Mouse (Mus musculus) adrenal gland, postnatal 14 days (tissue): ENCODE measurements around the gene Gm34653. TPM values are rescaled to one million over a fixed set of nuclear protein-coding genes. Genes with fewer than 3 reads are reported as not detected.
"Not testable (repeated sequence)": the region's sequence is repeated elsewhere in the genome, so short reads cannot be mapped to it uniquely, and the experiment has no call there.

ENCODE experiments used
- DNase-seq: peaks from one replicate; pipeline ENCODE4 v3.0.0; 2021; ENCODE audit warnings: mixed read lengths
- long read RNA-seq, 2 experiments: library from polyadenylated mRNA; stranded (forward); transcript quantifications; one replicate each; pipeline ENCODE4 v2.0.0; 2021
- total RNA-seq: library from RNA; stranded (reverse); gene quantifications from 2 replicates; pipeline ENCODE4 v1.2.3, GENCODE M21; 2021

The Gm34653 gene
- not detected in 2 replicates for total RNA-seq
- long read RNA-seq, experiment 1, result 0 reads
- long read RNA-seq, experiment 2, result 0 reads

GRCm38 (mm10) chr2:34832766-34833457 is at the start of gene Gm34653:
Gm34653 (plus strand) TSS chr2:34833007.
- DNase-seq, result not testable (repeated sequence)

GRCm38 (mm10) chr2:34783064-34784020 is 49.5 kb upstream of the Gm34653 start:
- DNase-seq, result no peak

DNA sequence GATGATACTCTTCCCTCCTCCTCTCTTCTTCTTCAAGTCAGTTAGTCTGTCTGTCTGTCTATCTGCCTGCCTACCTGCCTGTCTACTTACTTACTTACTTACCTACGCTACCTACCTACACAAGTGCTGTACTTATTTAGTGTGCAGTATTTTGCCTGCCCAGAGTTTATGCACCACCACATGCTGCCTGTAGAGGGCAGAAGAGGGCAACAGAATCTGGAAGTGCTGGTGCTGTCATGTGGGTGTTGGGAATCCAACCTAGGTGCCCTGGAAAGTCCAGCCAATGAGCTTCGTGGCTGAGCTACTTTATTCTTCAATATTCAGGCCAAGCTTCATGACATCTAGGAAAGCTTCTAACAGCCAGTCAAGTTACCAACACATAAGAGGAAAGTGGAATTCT is 48.7 kb upstream of the Gm34653 start:
- DNase-seq, result peak; percentile 61

DNA sequence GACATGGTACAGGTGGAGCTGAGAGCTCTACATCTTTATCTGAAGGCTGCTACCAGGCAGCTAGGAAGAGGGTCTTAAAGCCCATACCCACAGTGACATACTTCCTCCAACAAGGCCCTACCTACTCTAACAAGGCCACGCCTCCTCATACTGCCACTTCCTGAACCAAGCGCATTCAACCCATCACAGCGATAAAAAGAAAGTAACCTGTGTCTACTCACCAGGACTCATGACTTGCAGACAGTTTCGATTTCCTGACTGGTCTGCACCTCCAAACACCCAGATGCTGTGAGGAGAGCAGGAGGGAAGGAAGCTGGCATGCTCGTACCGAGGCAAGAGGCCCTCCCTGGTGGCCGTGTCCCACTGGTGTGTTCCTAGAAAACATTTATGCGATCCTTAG is 42.5 kb upstream of the Gm34653 start:
- DNase-seq, result no peak

DNA sequence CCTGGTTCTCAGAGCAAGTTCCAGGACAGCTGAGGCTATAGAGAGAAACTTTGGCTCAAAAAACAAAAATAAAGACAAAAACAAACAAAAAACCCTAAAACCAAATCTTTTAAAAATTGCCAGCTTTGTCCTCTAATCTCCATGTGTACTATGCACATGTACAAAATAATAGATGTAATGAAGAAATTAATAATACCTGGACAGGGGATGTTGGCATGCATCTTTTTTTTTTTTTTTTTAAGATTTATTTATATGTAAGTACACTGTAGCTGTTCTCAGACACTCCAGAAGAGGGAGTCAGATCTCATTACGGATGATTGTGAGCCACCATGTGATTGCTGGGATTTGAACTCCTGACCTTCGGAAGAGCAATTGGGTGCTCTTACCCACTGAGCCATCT is 40.3 kb upstream of the Gm34653 start:
- DNase-seq, result not testable (repeated sequence)

GRCm38 (mm10) chr2:34794511-34794910 is 38.3 kb upstream of the Gm34653 start:
- DNase-seq, result no peak

DNA sequence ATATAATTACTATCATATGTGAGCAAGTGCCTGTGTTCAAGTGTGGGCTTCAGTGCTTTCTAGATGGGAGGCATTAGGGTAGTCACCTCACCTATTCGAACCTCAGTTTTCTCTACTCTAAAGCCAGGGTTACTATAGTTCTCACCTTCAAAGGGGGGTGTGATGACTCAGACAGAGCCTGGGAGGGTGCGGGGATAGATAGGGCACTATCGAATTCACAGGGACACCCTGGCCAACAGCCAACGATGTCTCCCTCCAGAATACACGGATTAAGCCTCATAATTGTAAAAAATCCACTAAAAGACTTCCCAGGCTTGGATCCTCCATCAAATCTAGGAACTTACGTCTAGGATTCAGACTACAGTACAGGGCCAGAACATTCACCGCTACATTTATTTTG is 37.4 kb upstream of the Gm34653 start:
- no peak for DNase-seq

DNA sequence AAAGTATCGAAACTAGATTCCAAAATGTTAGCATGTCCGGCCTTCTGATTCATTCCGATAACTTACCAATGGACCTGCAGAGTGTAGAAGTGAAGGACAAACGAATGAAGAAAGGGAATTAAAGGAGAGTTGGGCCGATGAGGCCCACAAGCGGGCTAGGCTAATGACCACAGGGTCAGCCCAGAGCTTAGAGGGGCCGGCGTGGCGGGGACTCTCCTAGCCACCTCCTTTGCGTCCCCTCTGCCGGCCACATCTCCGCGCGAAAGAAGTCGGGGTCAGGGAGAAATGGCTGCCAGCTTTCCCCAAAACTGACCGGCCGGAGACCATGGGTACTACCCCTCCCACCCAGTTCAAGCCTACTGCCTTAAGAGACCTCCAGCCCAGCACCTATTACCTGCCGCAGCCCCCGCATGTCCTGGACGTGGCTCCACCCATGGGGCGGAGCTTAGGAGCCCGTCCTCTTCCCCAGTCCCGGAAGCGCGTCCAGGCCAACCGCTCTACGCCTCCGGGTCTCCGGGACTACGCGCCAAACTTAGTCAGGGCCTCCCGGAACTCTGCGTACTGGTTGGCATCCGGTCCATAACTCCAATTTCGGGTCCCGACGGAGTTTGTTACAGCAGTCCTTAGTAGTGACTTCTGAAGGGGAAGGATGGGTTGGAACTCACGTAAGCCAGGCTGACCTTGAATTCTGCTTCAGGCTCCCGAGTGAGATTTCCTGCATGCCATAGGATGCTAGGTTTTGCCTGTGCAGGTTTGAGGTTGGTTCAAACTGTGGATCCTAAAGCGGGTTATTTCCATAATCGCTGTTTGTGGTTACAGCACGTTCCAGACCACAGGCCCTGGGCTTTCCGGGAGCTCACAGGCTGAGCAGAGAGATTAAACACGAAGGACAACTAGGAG is 33.2 kb upstream of the Gm34653 start, which contains the start of gene Rabepk:
Gene Rabepk (minus strand): TSS at position 556 of the 900 bp plus-strand sequence.
- peak; percentile 92 for DNase-seq

DNA sequence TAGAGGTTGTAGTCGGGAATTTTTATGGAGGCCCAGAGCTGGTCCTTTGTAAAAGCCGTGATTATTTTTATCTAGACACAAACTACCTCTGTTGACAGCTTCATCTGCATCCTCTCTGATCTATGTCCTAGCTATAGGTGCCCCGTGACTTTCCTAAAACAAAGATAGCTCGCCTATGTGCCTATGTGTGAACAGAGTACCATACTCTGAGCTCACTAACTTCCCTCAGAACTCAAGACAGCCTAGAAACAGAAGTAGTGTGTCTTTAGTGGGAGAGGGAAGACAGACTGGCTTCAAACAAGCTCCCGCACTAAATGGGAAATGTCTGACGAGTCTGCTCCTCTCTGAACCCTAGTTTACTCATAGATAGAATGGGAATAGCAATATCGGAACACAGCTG is 32.4 kb upstream of the Gm34653 start:
- DNase-seq, result no peak

DNA sequence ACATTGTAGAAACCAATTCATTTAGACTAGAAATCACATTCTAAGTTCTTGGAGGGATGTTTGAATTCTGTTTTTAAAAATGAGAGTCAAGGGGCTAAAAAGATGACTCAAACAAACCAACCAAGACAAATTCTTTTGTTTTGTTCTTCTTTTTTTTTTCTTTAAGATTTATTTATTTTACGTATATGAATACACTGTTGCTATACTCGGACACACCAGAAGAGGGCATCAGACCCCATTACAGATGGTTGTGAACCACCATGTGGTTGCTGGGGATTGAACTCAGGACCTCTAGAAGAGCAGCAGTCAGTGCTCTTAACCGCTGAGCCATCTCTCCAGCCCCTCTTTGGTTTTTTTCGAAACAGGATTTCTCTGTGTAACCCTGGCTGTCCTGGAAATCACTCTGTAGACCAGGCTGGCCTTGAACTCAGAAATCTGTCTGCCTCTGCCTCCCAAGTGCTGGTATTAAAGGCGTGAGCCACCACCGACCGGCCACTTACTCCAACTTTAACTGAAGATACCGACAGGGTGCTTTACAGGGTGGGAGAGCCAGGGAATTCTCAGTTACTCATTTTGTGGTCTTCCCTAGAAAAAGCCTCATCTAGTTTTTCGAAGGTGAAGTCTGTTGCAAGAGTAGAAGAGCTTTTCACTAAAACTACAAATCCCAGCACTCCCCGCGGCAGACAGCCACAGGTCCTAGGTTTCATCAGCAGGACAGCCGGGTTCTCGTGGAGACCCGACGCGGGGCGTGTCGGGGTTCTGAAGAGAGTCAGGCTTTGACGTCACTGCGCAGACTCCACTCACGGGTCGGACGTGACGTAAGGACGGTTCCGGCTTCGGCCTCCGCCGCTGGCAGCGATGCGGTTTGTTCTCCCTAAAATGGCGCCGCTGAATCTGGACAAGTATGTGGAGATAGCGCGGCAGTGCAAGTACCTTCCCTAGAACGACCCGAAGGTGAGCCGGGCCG is 31.0 kb upstream of the Gm34653 start:
- peak; percentile 98 for DNase-seq

- peak; percentile 68 for DNase-seq
Observed at GRCm38 (mm10) chr2:34802565-34803245, 30.1 kb upstream of the Gm34653 start.

DNA sequence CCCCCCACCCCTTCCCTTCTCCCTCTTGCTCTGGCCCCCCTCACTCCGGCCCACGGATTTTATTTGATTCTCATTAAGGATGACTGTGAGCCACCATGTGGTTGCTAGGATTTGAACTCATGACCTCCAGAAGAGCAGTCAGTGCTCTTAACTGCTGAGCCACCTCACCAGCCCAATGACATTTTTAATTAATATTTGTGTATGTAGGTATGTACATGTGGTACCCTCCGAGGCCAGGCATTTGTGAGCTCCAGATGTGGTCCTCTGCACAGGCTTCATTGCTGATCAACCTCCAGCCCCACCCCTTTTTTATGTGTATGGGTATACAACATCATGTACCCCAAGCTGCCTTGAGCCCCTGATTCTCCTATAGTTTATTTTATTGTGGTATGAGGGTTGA is 29.1 kb upstream of the Gm34653 start:
- no peak for DNase-seq

GRCm38 (mm10) chr2:34804172-34804571 is 28.6 kb upstream of the Gm34653 start:
- no peak for DNase-seq

- no peak for DNase-seq
Observed at GRCm38 (mm10) chr2:34804815-34805214, 28.0 kb upstream of the Gm34653 start.

DNA sequence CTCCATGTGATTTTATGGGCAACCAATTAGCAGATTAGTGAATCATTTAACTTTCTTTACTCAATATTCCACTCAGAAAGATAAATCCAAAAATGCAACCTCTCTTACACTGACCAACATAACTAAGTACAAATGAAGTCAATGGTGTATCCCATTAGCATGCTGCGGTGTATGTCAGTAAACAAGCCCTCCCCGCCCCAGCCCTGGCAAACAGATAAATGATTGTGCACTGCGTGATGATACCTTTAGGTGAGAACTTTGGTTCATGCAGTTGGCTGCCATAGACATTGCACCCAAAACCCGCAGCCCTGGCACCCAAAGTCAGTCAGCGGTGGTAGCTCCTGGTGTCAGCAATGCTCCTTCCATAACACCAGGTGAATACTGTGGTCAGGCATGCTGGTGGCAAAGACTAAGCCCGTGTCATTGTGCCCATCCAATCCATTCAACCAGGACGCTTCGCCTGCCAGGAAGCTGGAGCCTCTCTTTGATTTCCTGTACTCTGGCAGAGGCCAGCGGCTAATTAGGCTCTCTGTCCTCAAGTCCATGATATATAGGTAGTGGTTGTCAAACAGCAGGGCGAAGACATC is 27.4 kb upstream of the Gm34653 start:
- no peak for DNase-seq

DNA sequence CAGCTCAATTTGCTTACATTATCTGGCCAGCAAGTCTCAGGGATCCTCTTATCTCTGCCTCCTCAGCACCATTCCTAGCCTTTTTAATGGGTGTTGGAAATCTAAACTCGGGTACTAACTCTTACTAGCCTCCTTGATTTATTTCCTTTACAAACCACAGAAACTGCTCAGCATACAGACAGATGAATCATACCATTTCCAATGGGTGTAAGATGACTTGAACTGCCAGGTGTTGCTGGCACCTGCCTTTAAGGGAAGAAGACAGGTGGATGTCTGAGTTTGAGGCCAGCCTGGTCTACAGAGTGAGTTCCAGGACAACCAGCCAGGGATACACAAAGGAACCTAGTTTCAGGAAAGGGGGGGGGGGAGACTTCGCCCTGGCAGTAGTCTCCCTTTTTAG is 24.8 kb upstream of the Gm34653 start:
- no peak for DNase-seq

- no peak for DNase-seq
Observed at GRCm38 (mm10) chr2:34809568-34809967, 23.2 kb upstream of the Gm34653 start.

DNA sequence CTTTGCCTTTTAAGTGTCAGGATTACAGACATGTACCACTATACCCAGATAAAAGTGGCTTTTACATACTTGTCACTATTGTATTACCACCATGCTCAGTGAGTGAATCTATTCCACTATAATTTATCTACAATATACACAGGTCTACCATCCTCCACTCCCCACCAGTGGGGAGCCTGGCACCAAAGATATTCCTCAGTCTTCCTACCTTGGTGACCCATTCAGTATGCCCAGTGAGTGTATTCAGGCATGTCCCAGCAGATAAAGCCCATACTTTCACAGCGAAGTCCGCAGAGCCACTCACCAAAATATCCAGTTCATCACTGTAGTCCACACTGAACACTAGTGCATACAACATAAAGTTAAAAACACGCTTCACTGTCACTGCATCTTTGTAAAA is 22.0 kb upstream of the Gm34653 start:
- DNase-seq, result no peak

GRCm38 (mm10) chr2:34812706-34813105 is 20.1 kb upstream of the Gm34653 start:
- DNase-seq, result no peak

DNA sequence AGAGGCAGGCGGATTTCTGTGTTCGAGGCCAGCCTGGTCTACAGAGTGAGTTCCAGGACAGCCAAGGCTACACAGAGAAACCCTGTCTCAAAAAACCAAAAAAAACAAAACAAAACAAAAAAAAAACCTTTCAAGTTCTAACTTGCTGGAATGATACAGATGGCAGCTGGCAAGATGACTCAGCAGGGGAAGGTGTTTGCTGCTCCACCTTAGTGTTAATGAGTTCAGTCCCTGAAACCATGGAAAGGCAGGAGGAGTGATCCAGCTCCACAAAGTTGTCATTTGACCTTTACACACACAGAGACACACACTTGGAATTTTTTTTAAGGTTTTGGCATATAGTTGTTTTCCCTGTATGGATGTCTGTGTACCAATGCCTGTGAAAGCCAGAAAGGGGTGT is 16.9 kb upstream of the Gm34653 start:
- DNase-seq, result not testable (repeated sequence)
